Mouse (Mus musculus): ENCODE data around the gene Irf8. TPM values are rescaled to one million over a fixed set of nuclear protein-coding genes. Genes with fewer than 3 reads are reported as not detected.

Irf8 gene
- polyA plus RNA-seq (2015; fragmentation: Nextera tagmentation; extraction: Ambion mirVana): 17.8 and 37.9 TPM in 2 replicates

GRCm38 (mm10) chr8:120735770-120736481 lies at the start of gene Irf8:
Irf8 (plus strand) TSS chr8:120736358.

Other genes starting within 250 kb of the Irf8 start
- 60.6 and 71.9 TPM in 2 replicates for gene Gins2, start 147.1 kb upstream of the Irf8 start, polyA plus RNA-seq (2015; fragmentation: Nextera tagmentation; extraction: Ambion mirVana)
- 6.3 TPM in 2 replicates for gene 1190005I06Rik, start 88.7 kb upstream of the Irf8 start, polyA plus RNA-seq (2015; fragmentation: Nextera tagmentation; extraction: Ambion mirVana)
- gene Gm27021, start 68.3 kb upstream of the Irf8 start, polyA plus RNA-seq (2015; fragmentation: Nextera tagmentation; extraction: Ambion mirVana): 1.6 and 4.8 TPM in 2 replicates
- gene Cox4i1, start 68.1 kb upstream of the Irf8 start, polyA plus RNA-seq (2015; fragmentation: Nextera tagmentation; extraction: Ambion mirVana): 1,499 and 1,618 TPM in 2 replicates
- 201 and 220 TPM in 2 replicates for gene Emc8, start 67.8 kb upstream of the Irf8 start, polyA plus RNA-seq (2015; fragmentation: Nextera tagmentation; extraction: Ambion mirVana)

Measured in adrenal gland, postnatal 0 days (tissue).